Mouse (Mus musculus): ENCODE results near the gene Kpna1.
"Not testable (repeated sequence)": the region's sequence is repeated elsewhere in the genome, so short reads cannot be mapped to it uniquely, and the experiment has no call there.

Kpna1 gene

DNA sequence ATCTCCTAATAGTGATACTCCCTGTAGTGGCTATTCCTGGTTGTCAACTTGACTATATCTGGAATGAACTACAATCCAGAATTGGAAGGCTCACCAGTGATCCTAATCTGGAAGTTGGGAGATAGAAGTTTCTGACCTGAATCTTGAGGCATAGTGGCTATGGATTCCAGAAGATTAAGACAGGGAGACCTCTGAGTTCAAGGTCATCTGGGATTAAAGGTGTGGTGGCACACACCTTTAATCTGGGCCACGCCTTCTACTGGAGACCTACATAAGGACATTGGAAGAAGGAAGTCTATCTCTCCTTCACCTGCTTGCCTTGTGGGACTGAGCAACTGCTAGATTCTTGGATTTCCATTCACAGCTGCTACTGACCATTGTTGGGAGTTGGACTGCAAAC, at the start of gene Kpna1:
Gene Kpna1 (plus strand): TSS at position 301 of the 400 bp plus-strand sequence.
- DNase-seq = not testable (repeated sequence)

DNA sequence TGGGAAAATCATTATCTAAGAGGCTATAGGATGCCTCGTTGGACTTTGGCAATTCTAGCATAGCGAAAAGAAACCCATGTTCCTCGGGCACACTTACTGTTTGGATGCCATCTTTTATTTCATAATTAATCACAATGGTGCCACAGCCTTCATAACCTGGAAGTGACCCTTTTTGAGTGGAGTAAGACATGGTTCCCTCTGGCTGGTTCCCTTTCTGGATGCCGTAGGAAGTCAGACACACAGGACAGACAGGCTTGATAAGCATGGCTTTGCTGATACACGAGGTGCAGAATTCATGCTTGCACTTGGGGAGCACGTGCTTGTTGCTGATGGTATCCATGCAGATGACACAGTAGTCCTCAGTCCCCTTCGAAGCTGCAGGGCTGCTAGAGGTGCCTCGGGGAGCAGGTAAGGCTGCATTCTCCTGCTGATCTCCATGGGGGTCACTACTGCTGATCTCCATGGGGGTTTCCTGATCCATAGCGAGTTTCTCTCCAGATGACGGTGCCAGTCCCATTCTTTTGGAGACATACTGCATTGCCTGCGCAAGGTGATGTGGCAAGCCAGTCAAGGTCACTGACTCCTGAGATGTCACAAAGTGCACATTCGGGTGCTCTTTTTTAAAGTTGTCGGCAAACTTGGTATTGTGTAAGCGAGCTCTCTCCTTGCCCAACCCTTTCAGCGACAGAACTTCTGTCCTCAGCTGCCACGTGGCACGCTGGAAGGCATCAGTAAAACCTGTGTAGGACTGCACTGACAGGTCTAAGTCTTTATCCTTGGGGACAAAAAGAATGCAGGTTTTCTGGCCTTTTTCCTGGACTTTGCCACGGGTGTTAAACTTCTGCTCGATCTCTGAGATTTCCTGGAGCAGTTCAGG, 46.1 kb upstream of the Kpna1 start:
- DNase-seq = no peak

DNA sequence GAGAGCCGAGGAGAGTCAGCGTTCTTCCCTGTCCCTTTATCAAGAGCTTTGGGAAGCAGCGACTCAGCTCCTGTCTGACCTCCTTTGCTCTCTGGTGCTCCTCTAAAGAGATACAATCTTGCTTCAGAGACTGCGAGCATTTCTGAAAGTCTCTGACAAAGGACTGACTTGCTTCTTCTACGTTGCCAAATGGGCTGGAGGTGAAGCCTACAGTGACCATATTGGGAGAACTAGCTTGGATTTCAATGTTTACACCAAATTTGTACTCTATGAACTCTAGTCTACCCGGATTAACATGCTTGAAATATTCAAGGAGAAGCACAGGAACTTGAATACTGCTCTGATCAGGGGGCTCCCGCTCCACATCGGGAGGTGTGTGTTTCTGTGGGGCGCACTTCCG, 45.4 kb upstream of the Kpna1 start:
- DNase-seq = no peak

DNA sequence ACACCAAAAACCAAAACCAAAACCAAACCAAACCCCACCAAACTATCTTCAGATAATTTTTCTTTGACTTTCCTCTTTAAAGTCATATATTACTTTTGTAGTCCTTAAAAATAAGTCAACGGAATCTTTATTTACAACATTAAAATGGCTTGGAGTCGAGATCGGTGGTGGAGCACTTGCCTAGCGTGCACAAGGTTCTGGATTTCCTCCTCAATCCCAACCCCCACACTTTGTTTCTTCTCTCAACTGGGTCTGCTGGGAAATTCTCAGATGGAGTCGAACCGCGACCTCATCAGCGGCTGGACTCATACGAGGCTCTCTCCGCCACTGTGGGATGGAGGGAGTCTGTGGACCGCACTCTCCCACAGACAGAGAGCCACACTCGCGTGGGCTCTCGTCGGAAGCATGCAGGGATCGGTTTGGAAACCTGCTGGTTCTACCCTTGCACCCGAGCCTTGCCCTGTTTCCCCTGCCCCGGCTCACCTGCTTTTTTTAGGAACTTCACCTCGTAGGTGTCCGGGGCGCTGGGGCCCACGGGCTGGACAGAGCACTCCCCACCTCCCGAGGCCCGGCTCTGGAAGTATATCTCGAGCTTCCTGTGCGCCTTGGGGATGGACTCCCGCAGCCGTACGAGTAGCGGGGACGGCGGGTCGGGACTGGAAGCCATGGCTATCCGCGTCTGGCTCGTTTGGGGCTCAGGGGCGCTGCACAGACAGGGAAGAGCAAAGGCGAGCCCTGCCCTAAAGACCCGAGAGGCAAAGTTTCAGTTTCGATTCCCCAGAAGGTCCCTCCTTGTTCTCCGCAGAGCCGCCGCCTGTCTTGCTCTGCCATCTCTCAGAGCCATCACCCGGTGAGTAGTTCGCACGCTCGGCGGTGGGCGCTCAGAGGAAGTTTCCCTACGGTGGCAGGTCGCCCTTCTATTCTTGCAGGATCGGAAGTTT, 40.1 kb upstream of the Kpna1 start, which contains the start of the genes Parp9 and Dtx3l:
Gene Parp9 (plus strand): TSS at position 260 of the 941 bp plus-strand sequence.
Gene Dtx3l (minus strand): TSS at position 941 of the 941 bp plus-strand sequence.
- peak; percentile 35 for DNase-seq

DNA sequence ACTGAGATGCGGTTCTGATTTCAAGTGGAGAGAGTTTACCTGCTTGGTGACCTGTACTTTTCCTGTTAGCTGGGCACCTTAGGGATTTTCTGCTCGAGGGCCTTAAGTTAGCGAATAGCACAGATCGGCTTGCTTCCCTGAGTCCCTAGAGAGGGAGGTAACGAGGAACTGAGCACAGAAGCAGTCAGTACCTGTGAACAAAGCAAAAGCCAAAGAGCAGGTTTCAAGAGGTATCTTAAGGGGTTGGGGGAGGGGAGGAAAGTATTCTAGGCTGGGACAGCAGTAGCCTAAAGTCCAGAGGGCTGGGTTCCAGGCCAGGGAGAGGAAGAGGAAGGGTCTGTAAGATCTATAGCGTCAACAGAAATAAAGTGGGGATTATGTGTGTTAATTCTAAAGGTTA, 39.3 kb upstream of the Kpna1 start:
- DNase-seq = no peak

DNA sequence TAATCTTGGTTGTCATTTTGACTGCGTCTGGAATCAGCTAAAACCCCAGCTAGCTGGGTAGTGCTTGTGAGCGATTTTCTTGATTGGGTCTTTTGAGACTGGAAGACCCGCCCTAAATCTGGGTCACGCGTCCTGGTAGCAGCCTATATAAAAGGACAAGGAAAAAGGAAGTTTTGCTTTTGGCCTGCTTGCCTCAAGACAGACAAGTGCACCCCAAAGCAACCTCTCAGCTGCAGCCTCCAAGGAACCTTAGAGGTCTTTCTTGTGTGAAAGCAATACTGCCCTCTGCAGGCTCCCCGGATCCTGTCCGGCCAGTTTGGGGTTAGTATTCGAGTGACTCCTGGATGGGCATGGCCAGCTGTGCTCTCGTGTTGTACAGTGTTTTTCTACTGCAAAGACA, 38.9 kb upstream of the Kpna1 start:
- DNase-seq = peak; percentile 64

DNA sequence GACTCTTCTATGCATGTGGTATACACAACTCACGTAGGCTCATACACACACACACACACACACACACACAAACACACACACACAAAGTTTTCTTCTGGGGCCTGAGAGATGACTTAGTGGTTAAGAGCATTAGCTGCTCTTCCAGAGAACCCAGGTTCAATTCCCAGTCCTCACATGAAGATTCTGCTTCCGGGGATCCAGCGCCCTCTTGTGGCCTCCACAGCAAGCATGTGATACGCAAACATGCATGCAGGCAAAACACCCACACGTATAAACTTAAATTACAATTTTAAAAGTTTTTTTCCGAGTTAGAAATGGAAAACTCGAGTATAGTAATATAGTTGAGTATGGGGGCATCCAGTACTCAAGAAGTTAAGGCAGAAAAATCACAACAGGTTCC, 37.2 kb upstream of the Kpna1 start:
- DNase-seq = peak; percentile 16

DNA sequence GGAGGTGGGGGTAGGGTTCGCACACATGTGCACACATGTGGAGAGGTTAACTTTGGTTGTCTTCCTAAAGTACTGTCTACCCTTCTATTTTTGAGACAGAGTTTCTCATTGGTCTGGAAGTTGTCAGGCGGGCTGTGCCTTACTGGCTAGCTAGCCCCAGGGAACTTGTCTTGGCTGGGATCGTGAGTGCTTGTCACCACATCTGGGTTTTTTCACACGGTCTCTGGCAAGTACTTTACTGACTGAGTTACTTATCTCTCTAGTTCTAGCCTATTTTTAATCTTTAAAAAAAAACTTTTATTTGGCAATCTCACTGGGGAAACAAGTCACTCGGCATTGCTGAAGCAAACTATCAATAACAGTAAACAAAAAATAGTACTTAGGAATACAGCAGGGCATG, 29.3 kb upstream of the Kpna1 start:
- no peak for DNase-seq

DNA sequence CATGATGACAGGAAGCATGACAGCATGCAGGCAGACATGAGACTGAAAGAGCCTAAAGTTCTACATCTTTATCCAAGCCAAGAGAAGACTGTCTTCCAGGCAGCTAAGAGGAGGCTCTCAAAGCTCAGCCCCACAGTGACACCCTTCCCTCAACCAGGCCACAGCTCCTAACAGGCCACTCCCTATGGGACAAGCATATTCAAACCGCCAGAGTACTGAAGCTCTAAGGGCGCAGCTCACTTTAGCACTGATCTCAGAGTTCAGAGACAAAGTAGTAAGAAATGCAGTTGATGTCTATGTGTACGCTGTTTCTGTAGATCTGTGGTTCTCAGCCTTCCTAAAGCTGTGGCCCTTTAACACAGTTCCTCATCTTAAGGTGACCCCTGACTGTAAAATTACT, 27.3 kb upstream of the Kpna1 start:
- no peak for DNase-seq

DNA sequence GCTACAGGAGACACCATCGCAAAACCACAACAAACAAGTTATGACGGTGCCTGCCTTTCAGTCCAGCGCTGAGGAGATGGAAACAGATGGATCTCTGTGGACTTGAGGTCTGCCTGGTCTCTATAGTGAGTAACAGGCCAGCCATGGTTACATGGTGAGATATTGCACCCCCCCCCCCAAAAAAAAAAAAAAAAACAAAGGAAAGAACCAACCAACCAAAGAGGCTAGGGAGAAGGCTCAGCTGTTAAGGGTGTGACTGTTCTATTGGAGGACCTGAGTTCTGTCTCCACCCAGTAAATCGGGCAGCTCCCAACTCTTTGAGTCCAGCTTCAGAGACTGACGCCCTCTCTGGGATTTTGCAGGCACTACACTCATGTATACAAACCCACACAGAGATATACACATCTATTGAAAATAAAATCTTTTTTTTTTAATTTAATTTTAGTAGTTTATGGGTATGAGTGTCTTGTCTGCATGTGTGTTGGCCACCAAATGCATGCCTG, 25.9 kb upstream of the Kpna1 start:
- no peak for DNase-seq

DNA sequence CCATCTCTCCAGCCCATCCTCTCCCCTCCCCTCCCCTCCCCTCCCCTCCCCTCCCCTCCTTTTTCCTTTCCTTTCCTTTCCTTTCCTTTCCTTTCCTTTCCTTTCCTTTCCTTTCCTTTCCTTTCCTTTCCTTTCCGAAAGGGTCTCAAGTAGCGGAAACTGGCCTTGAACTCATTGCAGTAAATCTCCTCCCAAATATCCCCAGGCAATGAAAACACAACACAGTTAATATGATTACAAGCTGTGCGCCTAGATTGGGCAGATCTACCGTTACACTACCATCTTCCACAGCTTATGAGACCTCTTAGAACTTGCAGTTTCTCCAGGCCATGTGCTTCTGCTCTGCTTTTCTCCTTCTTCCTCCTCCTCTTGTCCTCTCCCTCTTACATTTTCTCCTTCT, 12.6 kb upstream of the Kpna1 start:
- DNase-seq = not testable (repeated sequence)

DNA sequence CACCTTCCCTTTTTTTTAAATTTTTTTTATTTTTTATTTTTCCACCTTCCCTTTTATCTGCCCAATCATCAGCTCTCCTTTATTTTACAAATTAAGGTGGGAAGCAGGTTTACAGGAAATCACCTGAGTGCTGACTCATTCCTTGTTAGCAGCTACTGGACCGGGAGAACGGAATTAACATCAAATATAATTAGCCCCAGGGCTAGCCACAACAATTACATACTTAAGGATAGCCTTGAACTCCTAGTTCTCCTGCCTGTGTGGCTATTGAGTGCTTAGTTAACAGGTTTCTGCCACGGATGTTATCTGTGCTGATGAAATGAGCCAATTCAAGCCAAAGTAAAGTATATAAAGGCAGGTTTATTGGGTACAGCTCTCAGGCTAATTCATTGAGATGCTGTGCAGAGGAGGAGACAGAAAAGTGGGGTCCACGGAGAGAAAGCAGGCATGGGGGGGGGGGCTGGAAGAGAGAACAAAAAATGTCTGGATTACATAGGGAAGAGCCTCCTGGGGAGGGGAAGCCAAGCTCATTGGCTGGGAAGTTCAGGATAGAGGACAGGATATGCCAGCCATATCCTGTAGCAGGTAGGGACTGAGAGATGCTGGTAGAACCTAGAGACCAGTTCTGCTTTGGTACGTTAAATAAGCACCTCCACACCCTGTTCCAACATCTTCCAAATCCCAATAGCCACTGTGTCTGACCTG, 12.0 kb upstream of the Kpna1 start:
- DNase-seq = no peak

DNA sequence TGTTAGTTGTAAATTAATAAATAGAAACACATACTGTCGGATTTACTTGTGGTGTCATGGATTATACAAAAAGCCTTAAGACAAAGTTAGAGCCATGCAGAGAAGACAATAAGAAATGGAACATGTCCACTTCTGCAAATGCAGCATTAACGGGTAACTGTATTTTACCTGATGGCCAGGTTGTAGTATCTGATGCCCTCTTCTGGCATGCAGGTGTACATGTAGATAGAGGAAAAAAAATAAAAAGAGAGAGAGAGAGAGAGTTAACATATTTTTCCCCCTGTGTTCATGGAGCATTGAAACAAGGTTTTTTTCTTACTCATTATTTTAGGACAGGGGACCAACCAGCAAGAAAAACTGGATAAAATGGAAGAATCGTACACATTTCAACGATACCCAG, 11.2 kb upstream of the Kpna1 start:
- DNase-seq = no peak

DNA sequence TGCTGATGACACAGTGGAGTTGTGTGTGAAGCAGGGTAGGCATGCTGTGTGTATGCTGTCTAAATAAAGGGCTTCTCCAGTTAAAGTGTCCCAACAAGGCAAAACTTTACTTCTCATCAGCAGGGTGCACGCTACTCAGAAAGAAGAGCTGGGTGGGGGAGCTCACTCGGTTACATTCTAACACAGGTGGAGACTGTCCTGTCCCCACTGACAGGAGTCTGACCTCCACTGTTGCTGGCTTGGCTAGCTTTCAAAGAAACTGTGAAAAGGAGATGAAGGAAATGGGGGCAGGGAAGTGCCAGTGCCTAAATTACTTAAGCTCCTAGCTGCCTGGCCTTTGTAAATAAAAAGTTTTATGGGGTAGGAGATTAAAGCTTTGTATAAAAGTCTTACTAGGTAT, 10.4 kb upstream of the Kpna1 start:
- no peak for DNase-seq

DNA sequence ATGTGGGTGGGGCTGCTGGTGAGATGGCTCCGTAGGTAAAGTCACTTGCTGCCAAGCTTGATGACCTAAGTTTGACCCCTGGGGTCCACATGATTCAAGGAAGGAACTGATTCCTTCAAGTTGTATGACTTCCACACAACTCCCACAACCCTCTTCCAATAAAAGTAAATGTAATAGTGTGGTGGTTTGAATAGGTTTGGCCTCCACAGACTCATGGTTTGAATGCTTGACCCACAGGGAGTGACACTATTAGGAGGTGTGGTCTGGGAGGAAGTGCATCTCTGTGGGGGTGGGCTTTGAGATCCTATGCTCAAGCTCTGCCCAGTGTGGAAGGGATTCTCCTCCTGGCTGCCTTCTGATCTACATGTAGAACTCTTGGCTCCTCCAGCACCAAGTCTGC, 4.5 kb upstream of the Kpna1 start:
- no peak for DNase-seq

DNA sequence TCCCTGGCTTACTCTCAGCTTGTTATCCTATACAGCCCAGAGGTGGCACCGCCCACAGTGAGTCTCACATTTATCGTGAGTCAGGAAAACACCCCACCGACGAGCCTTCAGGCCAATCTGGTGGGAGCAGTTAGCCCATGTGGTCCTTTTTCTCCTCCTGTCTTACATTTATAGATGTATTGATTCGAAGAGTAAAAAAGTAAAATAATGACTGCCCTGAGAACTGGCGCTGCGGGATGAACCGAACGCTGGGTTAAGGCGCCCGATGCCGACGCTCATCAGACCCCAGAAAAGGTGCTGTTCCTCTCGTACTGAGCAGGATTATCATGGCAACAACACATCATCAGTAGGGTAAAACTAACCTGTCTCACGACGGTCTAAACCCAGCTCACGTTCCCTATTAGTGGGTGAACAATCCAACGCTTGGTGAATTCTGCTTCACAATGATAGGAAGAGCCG, 2.8 kb downstream of the Kpna1 start:
- DNase-seq = peak; percentile 100

DNA sequence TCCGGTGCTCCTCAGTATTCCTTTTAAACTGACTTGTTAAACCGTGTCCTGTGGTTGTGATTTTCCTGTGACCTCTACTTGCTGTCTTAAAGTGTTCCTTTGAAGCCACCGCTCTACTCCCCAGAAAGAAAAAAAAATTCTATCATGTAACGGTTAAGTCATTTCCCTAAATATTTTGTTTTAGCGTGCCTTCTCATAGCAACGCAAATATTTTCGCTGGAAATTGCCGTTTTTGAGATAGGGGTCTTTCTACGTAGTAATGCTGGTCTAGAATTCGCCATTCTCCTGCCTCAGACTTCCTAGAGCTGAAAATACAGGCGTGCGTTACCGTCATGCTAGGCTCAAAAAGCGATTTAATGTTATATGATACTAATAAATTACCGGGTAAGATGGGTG, 4.0 kb downstream of the Kpna1 start:
- DNase-seq = no peak

DNA sequence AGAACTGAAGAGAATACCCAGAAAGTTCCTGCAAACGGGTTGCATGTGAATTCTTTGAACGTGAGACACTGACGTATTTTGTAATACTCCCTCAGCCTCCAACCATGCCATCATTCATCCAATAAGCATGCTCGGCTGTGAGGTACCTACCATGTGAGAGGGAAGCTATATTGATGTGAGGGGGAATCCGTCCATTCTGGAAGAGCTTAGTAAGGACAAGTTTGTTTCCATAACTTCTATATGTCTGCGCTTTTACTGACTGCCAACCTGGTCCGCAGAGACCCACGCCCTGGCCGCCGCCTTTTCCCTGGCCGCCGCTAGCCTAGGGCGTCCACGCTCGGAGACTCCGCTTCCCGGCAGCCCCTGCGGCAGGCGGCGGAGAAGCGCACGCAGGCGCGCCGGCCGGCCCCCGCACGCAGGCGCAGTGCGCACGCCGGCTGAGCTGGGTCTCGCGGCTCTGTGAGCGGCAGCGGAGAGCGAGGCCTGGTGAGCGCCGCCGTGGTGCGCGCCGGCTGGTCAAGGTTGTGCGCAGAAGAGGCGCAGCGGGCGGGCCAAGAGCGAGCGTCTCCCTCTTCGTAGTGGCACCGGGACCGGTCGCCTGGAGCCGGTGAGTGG, 4.5 kb downstream of the Kpna1 start:
- peak; percentile 86 for DNase-seq

DNA sequence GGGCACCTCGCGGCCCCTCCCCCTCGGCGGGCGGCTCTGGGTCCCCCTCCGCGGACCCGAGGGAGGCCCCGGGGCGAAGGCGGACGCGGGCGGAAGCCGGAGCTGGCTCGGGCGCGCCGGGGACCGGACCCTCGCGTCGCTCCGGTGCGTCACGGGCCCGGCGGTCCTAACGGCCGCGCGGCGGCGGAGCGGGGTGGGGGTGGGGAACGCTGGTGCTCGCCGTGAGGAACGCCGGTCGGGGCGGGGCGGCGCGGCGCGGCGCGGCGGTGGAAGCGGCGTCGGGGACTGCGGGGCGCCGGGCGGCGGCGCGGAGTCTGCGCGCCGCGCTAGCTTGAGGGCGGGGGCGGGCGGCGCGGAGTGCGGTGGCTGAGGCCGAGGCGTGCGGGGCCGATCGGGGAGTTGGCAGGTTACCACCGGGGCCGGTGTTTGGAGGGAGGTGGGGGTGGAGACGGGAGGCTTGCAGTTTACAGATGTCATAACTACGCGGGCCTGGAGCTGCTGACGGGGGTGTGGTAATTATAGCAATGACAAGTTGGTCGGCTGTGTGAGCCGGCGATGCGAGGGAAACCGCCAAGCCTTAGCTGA, 5.1 kb downstream of the Kpna1 start:
- peak; percentile 70 for DNase-seq

DNA sequence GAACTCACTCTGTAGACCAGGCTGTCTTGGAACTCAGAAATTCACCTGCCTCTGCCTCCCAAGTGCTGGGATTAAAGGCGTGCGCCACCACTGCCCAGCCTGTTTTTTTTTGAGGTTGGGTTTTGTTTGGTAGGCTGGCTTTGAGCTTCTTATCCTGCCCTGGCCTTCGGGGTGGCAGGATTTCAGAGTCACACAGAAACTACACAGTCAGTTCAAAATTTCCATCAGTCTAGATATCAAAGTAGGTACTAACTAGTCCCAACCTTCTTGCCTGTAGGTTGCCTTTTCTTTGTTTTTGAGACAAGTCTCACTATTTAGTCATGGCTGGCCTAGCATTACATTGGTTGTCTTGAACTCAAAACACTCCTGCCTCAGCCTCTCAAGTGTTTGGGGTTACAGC, 5.9 kb downstream of the Kpna1 start:
- no peak for DNase-seq

DNA sequence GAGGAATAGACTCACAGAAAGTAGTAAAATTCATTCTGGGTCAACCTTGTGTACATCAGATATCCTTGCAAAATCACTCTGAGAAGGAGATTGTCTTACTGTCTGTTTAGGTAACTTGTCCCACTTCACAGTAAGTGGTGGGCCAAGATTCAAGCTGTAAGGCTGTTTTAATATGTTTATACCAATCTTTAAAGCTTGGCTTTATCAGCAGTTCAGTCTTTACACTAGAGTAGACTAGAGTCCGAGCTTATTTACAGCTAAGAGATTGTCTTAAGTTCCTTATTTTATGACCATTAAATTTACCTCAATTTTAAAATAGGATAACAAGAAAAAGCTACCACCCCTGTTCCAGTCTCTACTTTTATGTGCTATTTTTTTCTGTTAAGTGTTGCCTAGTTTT, 9.4 kb downstream of the Kpna1 start:
- no peak for DNase-seq

DNA sequence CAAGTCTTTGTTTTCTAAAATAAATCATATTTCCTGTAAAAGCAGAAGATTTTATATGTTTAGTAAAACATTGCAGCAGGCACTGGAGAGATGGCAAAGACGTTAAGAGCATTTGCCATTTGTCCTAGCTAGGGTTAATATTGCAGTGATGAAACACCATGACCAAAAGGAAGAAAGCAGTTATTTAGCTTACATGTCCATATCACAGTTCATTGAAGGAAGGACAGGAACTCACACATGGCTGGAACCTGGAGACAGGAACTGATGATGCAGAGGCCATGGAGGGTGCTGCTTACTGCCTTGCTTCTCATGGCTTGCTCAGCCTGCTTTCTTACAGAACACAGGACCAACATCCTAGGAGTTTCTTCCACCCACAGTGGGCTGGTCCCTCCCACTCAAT, 13.8 kb downstream of the Kpna1 start:
- DNase-seq = no peak
